Mouse (Mus musculus) right cerebral cortex, adult 18-20 months (tissue): Measurements from ENCODE around the gene Sell.
A peak's percentile ranks its signal among the peaks of the same experiment; 100 is the strongest.

Experiments
- DNase-seq: peaks from one replicate; pipeline ENCODE4 v3.0.0; 2022; ENCODE audit warnings: mixed read lengths

Sell gene

DNA sequence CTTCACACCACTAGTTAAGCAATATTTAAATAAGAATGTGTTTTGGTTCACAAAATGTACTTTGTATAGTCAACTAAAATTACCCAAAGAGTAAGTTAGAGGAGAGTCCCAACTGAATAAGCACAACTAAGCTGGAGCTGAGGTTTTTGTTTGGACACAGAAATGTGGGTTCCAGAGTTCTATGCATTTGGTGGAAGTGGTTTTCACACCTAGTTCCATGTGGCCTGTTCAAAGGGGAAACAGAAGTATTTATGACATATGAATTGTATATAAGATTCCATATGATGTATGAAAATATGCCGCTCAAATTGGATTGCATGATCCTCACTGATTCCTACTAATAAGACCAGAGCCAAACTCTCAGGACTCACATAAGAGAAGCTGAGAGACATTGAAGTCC is 13.6 kb downstream of the Sell start:
- no peak for DNase-seq

DNA sequence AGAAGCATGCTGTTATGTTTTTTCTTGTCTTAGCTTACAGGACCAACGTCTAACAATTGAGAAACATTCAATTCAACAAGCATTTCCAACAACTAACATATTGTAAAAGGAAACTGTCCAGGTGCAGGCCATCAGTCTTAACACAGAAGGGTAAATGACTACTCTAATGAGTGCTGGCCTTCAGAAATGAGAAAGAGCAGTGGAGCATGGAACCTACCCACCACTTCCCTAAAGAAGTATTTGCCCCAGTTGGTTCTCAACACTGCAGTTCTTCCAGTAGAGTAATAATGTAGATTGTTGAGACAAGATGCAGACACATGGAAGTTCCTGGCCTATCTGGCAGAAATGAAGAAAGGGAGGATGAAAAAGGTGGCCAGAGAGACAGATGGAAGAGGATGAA is 14.7 kb downstream of the Sell start:
- no peak for DNase-seq

DNA sequence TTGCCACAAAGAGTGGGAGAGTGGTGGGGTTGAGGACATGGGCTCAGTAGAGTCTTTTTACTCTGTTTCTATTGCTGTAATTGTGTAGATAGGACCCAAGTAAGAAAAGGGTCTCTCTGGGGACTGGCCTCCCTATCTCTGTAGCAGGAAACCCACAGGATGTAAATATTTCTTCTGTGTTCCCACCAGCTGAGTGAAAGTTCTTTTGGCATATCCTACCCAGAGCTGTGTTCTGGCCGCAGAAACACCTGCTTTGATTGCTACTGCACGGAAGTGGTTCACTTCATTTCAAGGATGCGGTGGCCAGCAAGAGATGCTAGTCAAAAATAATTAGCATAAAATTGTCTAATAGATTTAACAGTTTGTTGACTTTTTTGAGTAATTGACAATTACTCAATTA is 15.2 kb downstream of the Sell start:
- DNase-seq, result no peak

DNA sequence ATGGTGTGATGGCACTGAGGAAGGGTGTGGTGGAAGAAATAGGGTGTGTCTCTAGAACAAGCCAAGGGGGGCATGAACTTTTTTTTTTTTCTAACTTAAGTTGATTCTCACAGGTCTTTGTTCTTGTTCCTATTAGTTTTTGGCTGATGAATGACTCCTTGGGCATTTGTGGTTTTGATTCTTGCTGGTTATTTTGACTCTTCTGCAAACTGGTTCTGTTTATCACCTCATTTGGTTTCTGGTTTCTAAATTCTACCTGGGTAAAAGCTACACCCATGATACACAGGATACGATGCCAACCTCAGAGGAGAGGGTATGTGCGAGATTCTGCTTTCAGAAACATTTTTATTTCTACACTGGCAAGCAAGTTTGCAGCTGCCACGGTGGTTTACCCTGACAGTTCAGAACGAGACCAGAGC is 16.6 kb downstream of the Sell start:
- DNase-seq, result no peak

GRCm38 (mm10) chr1:164079091-164079490 is 17.3 kb downstream of the Sell start:
- DNase-seq, result no peak

GRCm38 (mm10) chr1:164083046-164083445 is 21.3 kb downstream of the Sell start:
- no peak for DNase-seq

- DNase-seq, result no peak
Observed at GRCm38 (mm10) chr1:164086797-164087196, 25.0 kb downstream of the Sell start.

DNA sequence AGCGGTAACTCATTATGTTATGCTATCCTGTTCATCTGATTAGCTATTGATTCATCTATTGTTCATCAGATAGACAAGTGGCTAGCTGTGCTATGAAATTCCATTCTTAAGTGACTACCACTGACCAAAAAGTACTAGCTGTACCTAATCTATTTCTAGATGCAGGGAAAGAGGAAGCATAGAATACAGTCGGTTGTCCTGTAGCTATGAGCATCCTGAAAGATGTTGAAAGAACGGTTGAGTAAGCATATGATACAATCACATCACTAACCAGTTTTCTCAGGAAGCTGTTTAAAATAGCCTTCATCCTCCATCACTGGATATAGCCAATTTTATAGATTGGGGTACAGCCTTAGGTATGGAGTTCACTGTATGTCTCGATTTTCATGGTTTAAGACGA is 26.1 kb downstream of the Sell start:
- DNase-seq, result no peak

DNA sequence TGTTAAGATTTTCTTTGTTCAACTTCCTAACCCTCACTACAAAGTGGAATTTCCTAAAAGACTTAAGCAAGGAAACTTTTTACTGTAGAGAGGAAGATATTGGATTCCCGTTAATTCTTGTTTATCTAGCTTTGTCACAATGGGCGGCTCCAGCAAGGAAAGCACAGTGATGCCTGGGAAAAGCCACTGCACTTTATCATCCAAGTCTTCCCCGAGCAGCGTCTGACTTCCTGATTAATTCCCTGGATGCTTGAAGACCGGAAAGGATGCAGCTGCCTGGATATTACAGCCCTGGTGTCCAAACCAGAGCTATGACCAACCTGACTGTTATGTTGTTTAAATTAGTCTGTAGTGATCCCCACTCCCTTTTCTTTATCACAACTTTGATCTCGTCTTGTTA is 35.0 kb downstream of the Sell start:
- DNase-seq, result no peak

DNA sequence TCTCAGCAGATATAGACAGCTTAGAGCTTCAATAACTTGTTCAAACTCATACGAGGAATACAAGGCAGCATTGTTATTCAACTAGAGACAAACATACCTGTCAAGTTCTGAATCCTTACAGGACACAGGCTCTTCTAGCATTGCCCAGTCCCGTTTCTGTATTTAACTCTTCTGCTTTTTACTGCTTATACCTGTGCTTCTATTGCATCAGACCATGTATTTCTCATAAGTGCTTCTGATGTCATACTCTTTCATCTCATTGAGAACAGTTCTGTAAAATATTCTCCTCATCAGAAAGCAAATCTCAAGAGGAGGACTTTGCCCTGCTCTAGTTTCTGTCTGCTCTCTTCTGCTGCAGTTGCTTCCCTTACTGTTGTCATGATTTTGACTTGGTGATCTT is 36.1 kb downstream of the Sell start:
- no peak for DNase-seq

GRCm38 (mm10) chr1:164098372-164098771 is 36.6 kb downstream of the Sell start:
- no peak for DNase-seq

GRCm38 (mm10) chr1:164109763-164110162 is 48.0 kb downstream of the Sell start:
- DNase-seq, result peak; percentile 10

DNA sequence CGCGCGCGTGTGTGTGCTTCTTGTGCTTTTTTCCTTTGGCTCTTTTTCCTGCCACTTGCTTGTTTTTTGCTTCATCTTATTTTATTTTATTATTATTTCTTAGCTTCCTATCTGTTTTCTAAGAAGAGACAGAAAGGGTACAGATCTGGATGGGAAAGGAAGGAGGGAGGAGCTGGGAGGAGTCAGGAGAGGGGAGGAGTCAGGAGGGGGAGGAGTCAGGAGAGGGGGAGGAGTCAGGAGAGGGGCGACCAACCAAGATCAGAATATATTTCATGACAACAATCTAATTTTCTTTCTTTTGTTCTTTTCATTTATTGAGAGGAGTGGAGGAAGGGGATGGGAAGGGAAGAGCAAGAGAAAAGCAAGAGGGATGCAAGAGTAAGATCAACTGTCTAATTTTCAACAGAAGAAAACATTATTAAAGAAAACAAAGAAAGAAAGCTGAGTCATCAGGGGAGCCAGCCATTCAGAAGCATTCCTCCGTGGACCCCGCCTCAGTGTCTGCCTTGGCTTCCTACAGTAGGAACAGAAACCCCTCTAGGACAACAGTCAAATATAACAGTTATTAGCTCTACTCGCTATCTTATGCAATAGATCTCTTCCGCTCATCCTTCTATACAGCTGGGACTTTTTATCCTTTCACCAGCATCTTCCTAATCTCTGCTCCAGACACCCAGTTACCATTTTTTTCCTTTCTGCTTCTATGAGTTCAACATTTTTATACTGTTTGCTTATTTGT is 49.0 kb downstream of the Sell start:
- DNase-seq, result no peak

GRCm38 (mm10) chr1:164114280-164114679 is 52.5 kb downstream of the Sell start:
- no peak for DNase-seq

GRCm38 (mm10) chr1:164114947-164115493 is 53.2 kb downstream of the Sell start, which contains the start of gene Selp:
Selp (plus strand) TSS chr1:164115264.
- no peak for DNase-seq

DNA sequence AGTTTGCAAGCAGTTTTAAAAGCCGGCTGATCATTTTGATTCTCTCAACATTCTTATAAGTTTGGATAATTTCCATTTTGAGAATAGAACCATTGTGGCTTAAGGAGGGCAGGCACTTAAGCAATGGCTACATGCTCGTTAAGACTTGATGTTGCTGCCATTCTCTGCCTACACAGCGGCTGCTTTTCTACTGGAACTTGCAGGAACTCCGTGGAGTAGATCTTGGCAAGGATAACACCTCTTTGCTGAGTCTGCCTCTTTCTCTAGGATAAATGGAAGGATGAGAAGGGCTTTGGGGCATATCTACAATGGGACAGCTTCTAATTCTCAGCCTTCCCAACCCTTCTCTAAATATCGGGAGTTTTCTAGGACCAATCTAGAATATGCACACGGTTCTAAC is 53.9 kb downstream of the Sell start:
- no peak for DNase-seq

DNA sequence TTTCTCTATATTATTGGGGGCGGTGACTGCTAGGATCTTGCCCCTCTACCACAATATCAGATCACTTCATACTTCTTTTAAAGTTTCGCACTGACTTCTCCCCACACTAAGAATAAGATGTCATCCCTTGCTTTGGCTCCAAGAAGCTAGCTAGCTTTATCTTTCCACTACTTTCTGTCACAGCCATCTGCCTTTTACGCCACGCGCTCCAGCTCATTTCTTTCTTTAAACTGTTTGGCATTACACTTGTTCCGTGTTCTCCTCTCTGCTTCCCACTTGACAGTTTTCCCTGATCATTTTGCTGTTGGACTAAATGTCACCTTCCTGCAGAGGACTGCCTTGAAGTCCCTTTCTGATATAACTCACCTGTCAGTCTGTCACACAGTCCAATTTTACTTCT is 56.1 kb downstream of the Sell start:
- DNase-seq, result no peak

- DNase-seq, result no peak
Observed at GRCm38 (mm10) chr1:164119892-164120776, 58.4 kb downstream of the Sell start.

DNA sequence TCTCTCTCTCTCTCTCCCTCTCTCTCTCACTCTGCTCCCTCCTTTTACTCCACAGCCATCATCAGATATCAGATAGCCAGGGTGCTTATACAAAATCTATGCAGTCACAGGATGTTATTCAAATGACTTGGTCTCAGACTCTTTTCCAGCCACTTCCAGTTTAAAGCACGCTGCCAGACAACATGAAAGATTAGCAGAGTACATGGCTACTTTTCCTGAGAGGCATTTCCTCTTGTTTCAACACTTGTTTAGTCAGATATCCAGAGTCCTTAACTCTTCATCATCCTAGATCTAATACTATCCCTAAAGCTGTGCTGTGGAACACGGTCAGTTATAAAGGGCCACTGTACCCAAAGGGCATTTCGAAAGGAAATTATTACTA is 59.0 kb downstream of the Sell start:
- DNase-seq, result no peak

DNA sequence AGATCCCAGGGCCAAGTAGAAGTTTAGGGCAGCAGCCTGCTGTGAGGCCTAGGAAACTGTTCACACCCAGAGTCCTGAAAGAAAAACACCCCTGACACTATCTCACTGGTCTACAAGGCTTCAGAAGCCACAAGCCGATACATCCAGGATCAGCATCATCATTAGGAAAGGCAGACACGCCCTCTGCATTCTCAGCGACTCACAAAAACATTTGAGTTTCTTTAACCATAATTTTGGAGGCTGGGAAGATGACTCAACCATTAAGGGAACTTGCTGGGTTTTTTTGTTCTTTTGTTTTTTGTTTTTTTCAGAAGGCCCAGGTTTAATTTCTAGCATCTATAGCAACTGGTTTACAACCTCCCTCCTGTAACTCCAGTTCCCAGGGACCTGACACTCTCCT is 62.1 kb downstream of the Sell start:
- DNase-seq, result no peak

DNA sequence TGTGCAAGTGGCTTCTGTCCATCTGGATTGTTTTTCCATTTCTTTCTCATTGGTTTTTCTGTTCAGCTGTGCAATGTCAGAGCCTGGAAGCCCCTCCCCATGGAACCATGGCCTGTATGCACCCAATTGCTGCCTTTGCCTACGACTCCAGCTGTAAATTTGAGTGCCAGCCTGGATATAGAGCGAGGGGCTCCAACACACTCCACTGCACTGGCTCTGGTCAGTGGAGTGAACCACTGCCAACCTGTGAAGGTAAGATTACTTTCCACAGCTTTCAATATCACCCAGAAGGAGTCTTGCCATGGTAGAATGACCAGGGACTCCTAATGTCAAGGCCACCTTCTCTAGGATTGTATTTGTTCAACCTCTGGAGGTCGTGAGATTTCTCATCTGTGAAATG is 68.2 kb downstream of the Sell start:
- DNase-seq, result no peak

- DNase-seq, result no peak
Observed at GRCm38 (mm10) chr1:164132609-164133008, 70.8 kb downstream of the Sell start.
